Mouse (Mus musculus): Measurements from ENCODE around the gene Ssh2. TPM values are rescaled to one million over a fixed set of nuclear protein-coding genes. Genes with fewer than 3 reads are reported as not detected.

Ssh2 gene
- 5.4 and 6.7 TPM in 2 replicates for polyA plus RNA-seq (2015; fragmentation: Nextera tagmentation; extraction: Ambion mirVana)

GRCm38 (mm10) chr11:77215951-77216760 lies at the start of gene Ssh2:
Gene Ssh2, plus strand, starts transcription at chr11:77216287.

GRCm38 (mm10) chr11:77188868-77189267 lies 27.2 kb upstream of the Ssh2 start, which contains the start of gene Efcab5:
Gene Efcab5, minus strand, starts transcription at chr11:77188968.

GRCm38 (mm10) chr11:77462283-77463100 lies 246.4 kb downstream of the Ssh2 start, which contains the start of gene Coro6:
Gene Coro6, plus strand, starts transcription at chr11:77462411.

GRCm38 (mm10) chr11:77489591-77490235 lies 273.6 kb downstream of the Ssh2 start, which contains the start of gene Ankrd13b:
Gene Ankrd13b, minus strand, starts transcription at chr11:77489678.

GRCm38 (mm10) chr11:77493512-77494343 lies 277.6 kb downstream of the Ssh2 start, which contains the start of gene Git1:
Gene Git1, plus strand, starts transcription at chr11:77493562.

Other genes starting within 250 kb of the Ssh2 start
- gene Slc6a4, start 217.7 kb upstream of the Ssh2 start, polyA plus RNA-seq (2015; fragmentation: Nextera tagmentation; extraction: Ambion mirVana): 4.5 and 7.0 TPM in 2 replicates
- gene Nsrp1, start 137.9 kb upstream of the Ssh2 start, polyA plus RNA-seq (2015; fragmentation: Nextera tagmentation; extraction: Ambion mirVana): 46.7 and 52.3 TPM in 2 replicates
- 0.12 and 0.27 TPM in 2 replicates for gene Efcab5, start 27.3 kb upstream of the Ssh2 start, polyA plus RNA-seq (2015; fragmentation: Nextera tagmentation; extraction: Ambion mirVana)
- gene Coro6, start 246.1 kb downstream of the Ssh2 start, polyA plus RNA-seq (2015; fragmentation: Nextera tagmentation; extraction: Ambion mirVana): 36.1 and 39.0 TPM in 2 replicates